Mouse (Mus musculus) bone marrow macrophage, adult 2 months (primary cell): ENCODE measurements at regions not wholly inside any gene's neighbourhood (a gene's known extent, or its start where the extent isn't known, plus 50 kb on each side); places are given as distances from the start of the nearest gene placed in this dataset.

Experiments
- CTCF ChIP-seq: IDR thresholded peaks from 2 replicates; pipeline ENCODE4 v1.5.1; 2012; ENCODE audit warnings: low read depth, mild to moderate bottlenecking, low read length, moderate library complexity
- POLR2A ChIP-seq: IDR thresholded peaks from 2 replicates; pipeline ENCODE4 v1.6.1; 2012; ENCODE audit warnings: mild to moderate bottlenecking, low read depth, low read length, borderline replicate concordance

DNA sequence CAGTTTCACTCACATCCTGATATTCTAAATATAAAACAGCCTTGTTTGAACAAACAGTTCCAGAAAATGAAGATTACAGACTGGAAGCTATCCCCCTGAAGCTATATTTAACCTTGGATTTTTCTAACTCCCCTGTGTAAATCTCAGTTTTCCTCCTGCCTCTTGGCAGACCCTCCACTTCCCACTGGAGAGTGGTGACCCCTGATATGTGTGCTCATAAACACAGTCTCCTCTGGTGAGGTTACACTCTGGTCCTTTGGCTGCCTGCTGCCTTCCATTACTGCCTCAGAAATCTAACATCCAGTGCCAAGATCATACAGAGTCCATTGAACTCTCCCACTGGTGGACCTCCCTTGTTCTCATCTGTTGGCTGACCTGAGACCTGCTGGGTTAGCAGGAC lies 610.8 kb downstream of the Hs3st4 start:
- no peak for TF ChIP-seq CTCF
- no peak for TF ChIP-seq POLR2A
